ENCODE assay signal across 26 mouse cellular contexts in the genomic region with DNA sequence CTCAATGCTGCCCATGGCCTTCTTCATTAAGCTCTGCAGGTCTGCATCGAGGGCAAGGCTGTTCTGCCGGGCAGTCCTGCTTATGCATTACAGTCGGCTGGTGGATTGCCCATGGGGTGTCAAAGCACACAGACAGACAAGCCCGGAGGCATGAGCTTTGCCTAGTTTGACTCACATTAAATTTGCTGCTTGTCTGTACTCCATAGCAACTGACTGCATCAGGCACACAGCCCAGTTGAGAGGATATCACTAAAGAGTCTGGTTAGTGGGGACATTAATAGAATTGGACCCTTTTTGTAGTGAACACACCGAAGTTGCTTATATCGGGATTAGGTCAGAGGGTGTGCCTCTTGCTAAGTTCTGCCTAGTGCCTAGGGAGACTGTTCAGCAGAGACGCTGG. TPM values are rescaled to one million over a fixed set of nuclear protein-coding genes. Genes with fewer than 3 reads are reported as not detected.
DNase-seq lines count a peak whose midpoint lies in the region; ATAC-seq and TF ChIP-seq lines count a peak whose summit lies in the region.
"Had no signal": no experiment of that assay in that cellular context is flagged by ENCODE, and none has a peak within 500 bp of the region (broad histone marks: within the 10 kb centered on the region; RNA-seq: fewer than 3 reads in every experiment).

No protein-coding gene starts in this region.

- intact Hi-C loops in left cerebral cortex, postnatal 4 days (cut with DNase I) = no loop called here
- intact Hi-C loops in left cerebral cortex, postnatal 36 days (cut with DNase I) = no loop called here

- no peaks in the 10 kb centered on the region for H3K27me3 ChIP-seq in forebrain, postnatal 0 days (ENCODE audit: insufficient read depth, low read length)
- no peaks in the 10 kb centered on the region for H3K27me3 ChIP-seq in forebrain, embryonic 10.5 days (ENCODE audit: poor library complexity, severe bottlenecking)
- no peaks in the 10 kb centered on the region for H3K27me3 ChIP-seq in midbrain, postnatal 0 days (ENCODE audit: insufficient read depth, low read length)
- no peaks in the 10 kb centered on the region for H3K27me3 ChIP-seq in midbrain, embryonic 10.5 days (ENCODE audit: low read depth, poor library complexity, severe bottlenecking)
- H3K27me3 ChIP-seq: CH12.LX; embryonic facial prominence, embryonic 12.5 days; embryonic facial prominence, embryonic 15.5 days; forebrain, embryonic 12.5 days; forebrain, embryonic 15.5 days; hindbrain, embryonic 12.5 days had no signal

- no peaks in the 10 kb centered on the region for H3K36me3 ChIP-seq in forebrain, postnatal 0 days (ENCODE audit: insufficient read depth)
- no peaks in the 10 kb centered on the region for H3K36me3 ChIP-seq in forebrain, embryonic 10.5 days (replicated peaks)
- H3K36me3 ChIP-seq in midbrain, postnatal 0 days (ENCODE audit: insufficient read depth, low read length) = no peaks in the 10 kb centered on the region
- no peaks in the 10 kb centered on the region for H3K36me3 ChIP-seq in midbrain, embryonic 10.5 days
- H3K36me3 ChIP-seq: embryonic facial prominence, embryonic 12.5 days; embryonic facial prominence, embryonic 15.5 days; forebrain, embryonic 12.5 days; forebrain, embryonic 15.5 days; G1E; hindbrain, embryonic 12.5 days had no signal

- DNase-seq in forebrain, postnatal 0 days = no peak
- no peak for DNase-seq in forebrain, embryonic 10.5 days (ENCODE audit: extremely low spot score, low spot score)
- peak; percentile 40 for DNase-seq in left cerebral cortex, postnatal 4 days
- no peak for DNase-seq in left cerebral cortex, postnatal 36 days (ENCODE audit: low spot score in 2 of 2)
- DNase-seq in midbrain, postnatal 0 days (ENCODE audit: low spot score) = peak; percentile 48
- no peak for DNase-seq in midbrain, embryonic 10.5 days (ENCODE audit: low spot score)
- DNase-seq in kidney, adult 8-10 months = no peak
- DNase-seq: adrenal gland, postnatal 10 days; adrenal gland, postnatal 36 days; B cell, adult 2 months; cerebellum, adult 9-11 months; cerebellum, postnatal 25 days; gastrocnemius, adult 2 months; gastrocnemius, postnatal 14 days; heart, adult 11 months had no signal

- no peak overlapping the region for H3K9ac ChIP-seq in forebrain, postnatal 0 days
- H3K9ac ChIP-seq in midbrain, postnatal 0 days (replicated peaks; ENCODE audit: low read length, poor library complexity, severe bottlenecking) = no peak overlapping the region
- H3K9ac ChIP-seq: embryonic facial prominence, embryonic 12.5 days; embryonic facial prominence, embryonic 15.5 days; forebrain, embryonic 12.5 days; forebrain, embryonic 15.5 days; hindbrain, embryonic 12.5 days had no signal

- peaks cover 4% of the 10 kb centered on the region; the same call in 1 of the 2 replicates for H3K4me1 ChIP-seq in forebrain, postnatal 0 days (ENCODE audit: insufficient read depth)
- peaks cover 15% of the 10 kb centered on the region for H3K4me1 ChIP-seq in forebrain, embryonic 10.5 days
- peaks cover 2% of the 10 kb centered on the region; the same call in 1 of the 2 replicates for H3K4me1 ChIP-seq in midbrain, postnatal 0 days (ENCODE audit: insufficient read depth, low read length)
- no peaks in the 10 kb centered on the region; the same call in 1 of the 2 replicates for H3K4me1 ChIP-seq in midbrain, embryonic 10.5 days
- H3K4me1 ChIP-seq: embryonic facial prominence, embryonic 12.5 days; embryonic facial prominence, embryonic 15.5 days had no signal

- no peak overlapping the region for H3K4me2 ChIP-seq in forebrain, postnatal 0 days (ENCODE audit: low read depth)
- H3K4me2 ChIP-seq in midbrain, postnatal 0 days (ENCODE audit: low read depth, low read length, poor library complexity, severe bottlenecking) = no peak overlapping the region
- H3K4me2 ChIP-seq: embryonic facial prominence, embryonic 12.5 days; embryonic facial prominence, embryonic 15.5 days; forebrain, embryonic 12.5 days; forebrain, embryonic 15.5 days; heart, embryonic 11.5 days; hindbrain, embryonic 12.5 days had no signal

- WGBS in forebrain, postnatal 0 days = 62% methylated on average over 7 of the region's 7 CpGs
- 92% methylated on average over 7 of the region's 7 CpGs for WGBS in forebrain, embryonic 10.5 days
- 60% methylated on average over 7 of the region's 7 CpGs for WGBS in midbrain, postnatal 0 days
- WGBS in midbrain, embryonic 10.5 days = 91% methylated on average over 7 of the region's 7 CpGs

- no peak overlapping the region for H3K4me3 ChIP-seq in forebrain, postnatal 0 days (ENCODE audit: low read depth, low read length)
- H3K4me3 ChIP-seq in forebrain, embryonic 10.5 days = no peak overlapping the region
- H3K4me3 ChIP-seq in midbrain, postnatal 0 days (ENCODE audit: low read depth, low read length) = no peak overlapping the region
- H3K4me3 ChIP-seq in midbrain, embryonic 10.5 days = no peak overlapping the region
- H3K4me3 ChIP-seq: embryonic facial prominence, embryonic 12.5 days; embryonic facial prominence, embryonic 15.5 days; forebrain, embryonic 12.5 days; forebrain, embryonic 15.5 days; gastrocnemius, adult 2 months; hindbrain, embryonic 12.5 days had no signal

- no peak overlapping the region for H3K27ac ChIP-seq in forebrain, postnatal 0 days (ENCODE audit: low read depth, low read length)
- H3K27ac ChIP-seq in forebrain, embryonic 10.5 days = no peak overlapping the region
- no peak overlapping the region for H3K27ac ChIP-seq in midbrain, postnatal 0 days (ENCODE audit: low read depth, low read length)
- no peak overlapping the region for H3K27ac ChIP-seq in midbrain, embryonic 10.5 days (replicated peaks)
- H3K27ac ChIP-seq: embryonic facial prominence, embryonic 12.5 days; embryonic facial prominence, embryonic 15.5 days; forebrain, embryonic 12.5 days; forebrain, embryonic 15.5 days; gastrocnemius, adult 2 months; hindbrain, embryonic 12.5 days had no signal

- H3K9me3 ChIP-seq in forebrain, postnatal 0 days (ENCODE audit: low read length) = no peaks in the 10 kb centered on the region
- no peaks in the 10 kb centered on the region for H3K9me3 ChIP-seq in forebrain, embryonic 10.5 days
- H3K9me3 ChIP-seq in midbrain, postnatal 0 days (ENCODE audit: low read length) = no peaks in the 10 kb centered on the region
- no peaks in the 10 kb centered on the region for H3K9me3 ChIP-seq in midbrain, embryonic 10.5 days (replicated peaks)
- H3K9me3 ChIP-seq: embryonic facial prominence, embryonic 12.5 days; embryonic facial prominence, embryonic 15.5 days; forebrain, embryonic 12.5 days; forebrain, embryonic 15.5 days; hindbrain, embryonic 12.5 days had no signal

- TF ChIP-seq CTCF in forebrain, postnatal 0 days (IDR thresholded peaks at IDR 0.05; ENCODE audit: low read depth) = no peak
- TF ChIP-seq CTCF in midbrain, postnatal 0 days (IDR thresholded peaks at IDR 0.05) = no peak

- ATAC-seq in forebrain, postnatal 0 days = peak; percentile 10; the same call in 1 of the 2 replicates
- no peak for ATAC-seq in midbrain, postnatal 0 days (ENCODE audit: low FRiP score)
- ATAC-seq: forebrain, embryonic 15.5 days; hindbrain, embryonic 16.5 days; inflammation-experienced regulatory T-cells, adult 6 months; Patski had no signal

RNA-seq across cellular contexts. Expression of a gene that starts 45.1 kb away (rescaled TPM):
- total RNA-seq in forebrain, postnatal 0 days (2014; rRNA removed) = 182 and 207 TPM in 2 replicates
- 91.8 and 145 TPM in 2 replicates for polyA plus RNA-seq in forebrain, postnatal 0 days (2015; fragmentation: Nextera tagmentation; extraction: Ambion mirVana)
- 3.5 and 4.6 TPM in 2 replicates for polyA plus RNA-seq in forebrain, embryonic 10.5 days (2016; fragmentation: Nextera tagmentation; extraction: Ambion mirVana)
- 100 to 1,000 TPM; 365 to 390 TPM for total RNA-seq in left cerebral cortex, postnatal 4 days (2021)
- 1,000 to 10,000 TPM in 1 of 2 experiments, 100 to 1,000 TPM in 1; 978 to 1,072 TPM for total RNA-seq in left cerebral cortex, postnatal 36 days (2021)
- 307 and 308 TPM in 2 replicates for total RNA-seq in midbrain, postnatal 0 days (2014; rRNA removed)
- 184 and 196 TPM in 2 replicates for polyA plus RNA-seq in midbrain, postnatal 0 days (2015; fragmentation: Nextera tagmentation; extraction: Ambion mirVana)
- 5.7 and 9.7 TPM in 2 replicates for polyA plus RNA-seq in midbrain, embryonic 10.5 days (2016; fragmentation: Nextera tagmentation; extraction: Ambion mirVana)
- polyA plus RNA-seq: G1E, Patski had no signal

Comparison
In these comparisons a context has a peak if more than half of its experiments do, and no peak if none do; other contexts are left out.
1. DNase-seq: peak in left cerebral cortex, postnatal 4 days (single experiment) and midbrain, postnatal 0 days (single experiment); none in forebrain, postnatal 0 days (single experiment), forebrain, embryonic 10.5 days (single experiment), left cerebral cortex, postnatal 36 days (0 of 2), midbrain, embryonic 10.5 days (single experiment) and kidney, adult 8-10 months (0 of 2).